Mouse (Mus musculus): ENCODE results near the gene Srsf1.

- TF ChIP-seq CTCF (IDR thresholded peaks at IDR 0.05; ENCODE audit: borderline replicate concordance, extremely low read depth, insufficient read depth, insufficient read length): no peak
- no peak for TF ChIP-seq POLR2A (IDR thresholded peaks at IDR 0.05; ENCODE audit: borderline replicate concordance, extremely low read depth, insufficient read depth, insufficient read length, poor library complexity, severe bottlenecking)
Measured at GRCm38 (mm10) chr11:88089150-88089549, 42.0 kb downstream of the Srsf1 start.

All from brain, embryonic 14.5 days (tissue).